Mouse (Mus musculus): ENCODE measurements around the gene Dsn1. TPM values are rescaled to one million over a fixed set of nuclear protein-coding genes. Genes with fewer than 3 reads are reported as not detected.

The Dsn1 gene
- polyA plus RNA-seq, 2 experiments: 30.2 to 32.9 TPM

DNA sequence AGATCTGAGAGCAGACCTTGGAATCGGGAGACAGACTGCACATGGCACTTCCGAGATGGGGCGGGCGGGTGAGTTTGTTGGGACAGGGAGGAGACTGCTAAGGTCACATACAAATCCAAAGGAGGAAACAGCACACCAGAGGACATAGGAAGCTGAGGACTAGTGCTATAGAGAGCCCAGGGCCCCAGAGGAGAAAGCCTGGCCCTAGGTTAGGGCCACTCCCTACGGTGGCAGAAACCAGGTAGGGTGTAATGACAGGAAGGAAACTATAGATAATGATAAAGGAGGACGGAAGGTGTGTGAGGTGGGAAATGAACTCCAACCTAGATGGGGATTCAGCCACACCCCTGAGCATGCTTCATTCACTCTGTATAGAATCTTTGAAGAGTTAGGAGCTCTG is 5.4 kb upstream of the Dsn1 start:
- WGBS: 84% methylated on average over 6 of the region's 6 CpGs
- DNase-seq (ENCODE audit: low spot score) (no peak), ATAC-seq (ENCODE audit: low FRiP score, low read depth) (no peak)
- Histone ChIP-seq H3K9me3 (ENCODE audit: control insufficient read depth, low read length) (no peaks in the 10 kb centered on the region), H3K4me3 (replicated peaks; ENCODE audit: low read length) (no peak overlapping the region), H3K4me1 (ENCODE audit: control insufficient read depth, insufficient read depth, low read length) (peaks cover 16% of the 10 kb centered on the region; the same call in 1 of the 2 replicates), H3K27ac (replicated peaks; ENCODE audit: low read depth, low read length) (no peak overlapping the region), H3K36me3 (ENCODE audit: control insufficient read depth, insufficient read depth, low read length) (peaks cover 41% of the 10 kb centered on the region), H3K9ac (ENCODE audit: low read depth, low read length, severe bottlenecking) (no peak overlapping the region), H3K27me3 (ENCODE audit: control insufficient read depth, insufficient read depth, low read length) (no peaks in the 10 kb centered on the region), H3K4me2 (replicated peaks; ENCODE audit: low read depth, low read length, severe bottlenecking) (no peak overlapping the region)
- no peak for TF ChIP-seq POLR2A (IDR thresholded peaks at IDR 0.05; ENCODE audit: borderline replicate concordance, extremely low read depth, insufficient read depth, insufficient read length)

DNA sequence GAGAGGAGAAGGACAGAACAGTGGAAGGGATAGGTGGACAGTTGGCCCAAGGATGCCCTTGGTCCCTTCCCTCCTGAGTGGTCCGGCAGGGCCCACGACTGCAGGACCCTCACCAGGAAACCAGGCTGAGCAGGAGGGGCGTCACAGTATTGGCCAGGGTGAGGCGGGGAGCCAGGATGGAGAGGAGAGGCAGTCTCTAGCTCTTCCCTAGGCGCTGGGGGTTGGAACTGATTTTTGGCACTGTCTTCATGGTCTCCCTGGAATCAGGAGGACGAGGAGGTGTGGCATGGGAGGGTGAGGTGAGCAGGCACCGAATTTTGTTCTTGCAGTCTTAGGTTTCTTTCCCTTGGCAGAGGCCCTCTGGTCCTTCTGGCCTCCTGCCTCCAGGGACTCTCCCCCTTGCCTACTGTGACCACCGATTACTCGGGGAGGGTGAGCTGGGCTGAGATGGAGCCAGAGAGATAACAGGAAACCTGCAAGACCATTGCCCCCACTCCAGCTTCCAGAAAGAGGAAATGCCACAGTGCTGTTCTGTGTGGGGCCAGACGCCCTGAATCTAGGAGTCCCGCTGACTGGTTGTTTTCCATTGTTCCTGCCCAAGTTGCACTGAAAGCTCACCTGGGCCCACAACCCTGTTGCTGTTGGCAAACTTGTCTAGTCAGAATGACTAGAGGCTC is 3.8 kb upstream of the Dsn1 start:
- H3K9me3 ChIP-seq (ENCODE audit: control insufficient read depth, low read length): no peaks in the 10 kb centered on the region
- H3K9ac ChIP-seq (ENCODE audit: low read depth, low read length, severe bottlenecking): peak overlapping the region; percentile 28; the same call in 1 of the 2 replicates
- DNase-seq (ENCODE audit: low spot score) (no peak), ATAC-seq (ENCODE audit: low FRiP score, low read depth) (no peak)
- TF ChIP-seq POLR2A (IDR thresholded peaks at IDR 0.05; ENCODE audit: borderline replicate concordance, extremely low read depth, insufficient read depth, insufficient read length): no peak
- H3K4me1 ChIP-seq (ENCODE audit: control insufficient read depth, insufficient read depth, low read length): peaks cover 22% of the 10 kb centered on the region
- H3K4me2 ChIP-seq (replicated peaks; ENCODE audit: low read depth, low read length, severe bottlenecking): no peak overlapping the region
- 43% methylated on average over 11 of the region's 11 CpGs for WGBS
- H3K36me3 ChIP-seq (ENCODE audit: control insufficient read depth, insufficient read depth, low read length): peaks cover 26% of the 10 kb centered on the region
- no peaks in the 10 kb centered on the region for H3K27me3 ChIP-seq (ENCODE audit: control insufficient read depth, insufficient read depth, low read length)
- no peak overlapping the region for H3K27ac ChIP-seq (replicated peaks; ENCODE audit: low read depth, low read length)
- H3K4me3 ChIP-seq (replicated peaks; ENCODE audit: low read length): no peak overlapping the region

DNA sequence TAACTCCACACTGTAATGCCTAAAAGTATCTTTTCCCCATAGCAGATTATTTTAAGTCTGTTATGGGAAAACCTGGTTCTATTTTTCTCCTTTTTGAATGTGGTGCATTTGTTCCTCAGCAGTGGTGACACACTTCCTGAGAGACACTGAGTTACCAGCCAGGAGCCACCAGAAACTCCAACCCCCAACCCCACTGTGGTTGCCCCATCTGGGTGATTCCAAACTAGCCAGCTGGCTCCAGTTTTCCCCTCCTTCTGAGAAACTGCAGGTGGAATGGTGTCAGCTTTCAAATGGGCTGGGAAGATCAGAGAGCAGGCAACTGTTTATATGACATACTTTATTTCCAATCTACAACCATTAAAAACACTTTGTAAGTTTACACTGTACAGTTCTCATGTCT is 3.2 kb upstream of the Dsn1 start:
- Histone ChIP-seq H3K4me2 (replicated peaks; ENCODE audit: low read depth, low read length, severe bottlenecking) (no peak overlapping the region), H3K27me3 (ENCODE audit: control insufficient read depth, insufficient read depth, low read length) (no peaks in the 10 kb centered on the region), H3K9me3 (ENCODE audit: control insufficient read depth, low read length) (no peaks in the 10 kb centered on the region), H3K9ac (ENCODE audit: low read depth, low read length, severe bottlenecking) (no peak overlapping the region), H3K36me3 (ENCODE audit: control insufficient read depth, insufficient read depth, low read length) (peaks cover 23% of the 10 kb centered on the region), H3K4me1 (ENCODE audit: control insufficient read depth, insufficient read depth, low read length) (peaks cover 23% of the 10 kb centered on the region), H3K27ac (replicated peaks; ENCODE audit: low read depth, low read length) (no peak overlapping the region), H3K4me3 (replicated peaks; ENCODE audit: low read length) (no peak overlapping the region)
- no peak for DNase-seq (ENCODE audit: low spot score)
- ATAC-seq (ENCODE audit: low FRiP score, low read depth): no peak
- no peak for TF ChIP-seq POLR2A (IDR thresholded peaks at IDR 0.05; ENCODE audit: borderline replicate concordance, extremely low read depth, insufficient read depth, insufficient read length)

DNA sequence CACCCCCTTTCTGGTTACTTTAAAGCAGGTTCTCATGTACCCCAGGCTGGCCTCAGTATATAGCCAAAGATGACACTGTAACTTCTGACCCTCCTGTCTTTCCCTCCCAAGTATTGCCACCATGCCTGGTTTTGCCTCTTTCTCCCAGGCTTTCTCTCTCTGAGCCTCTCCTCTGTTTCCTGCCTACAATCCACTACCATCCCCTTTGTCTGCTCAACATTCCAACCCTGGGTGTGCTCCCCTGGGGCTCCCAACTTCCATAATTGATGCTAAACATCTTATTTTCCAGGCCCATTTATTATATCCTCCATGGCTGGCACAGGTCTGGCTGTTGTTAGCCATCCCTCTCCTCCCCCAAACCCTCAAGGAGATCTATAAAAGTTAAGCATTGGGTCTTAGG is 1.6 kb upstream of the Dsn1 start:
- no peak overlapping the region for H3K27ac ChIP-seq (replicated peaks; ENCODE audit: low read depth, low read length)
- H3K9ac ChIP-seq (ENCODE audit: low read depth, low read length, severe bottlenecking): no peak overlapping the region
- DNase-seq (ENCODE audit: low spot score) (no peak), ATAC-seq (ENCODE audit: low FRiP score, low read depth) (no peak)
- H3K27me3 ChIP-seq (ENCODE audit: control insufficient read depth, insufficient read depth, low read length): no peaks in the 10 kb centered on the region
- H3K4me3 ChIP-seq (replicated peaks; ENCODE audit: low read length): no peak overlapping the region
- H3K36me3 ChIP-seq (ENCODE audit: control insufficient read depth, insufficient read depth, low read length): peaks cover 20% of the 10 kb centered on the region
- no peak for TF ChIP-seq POLR2A (IDR thresholded peaks at IDR 0.05; ENCODE audit: borderline replicate concordance, extremely low read depth, insufficient read depth, insufficient read length)
- H3K9me3 ChIP-seq (ENCODE audit: control insufficient read depth, low read length): no peaks in the 10 kb centered on the region
- H3K4me2 ChIP-seq (replicated peaks; ENCODE audit: low read depth, low read length, severe bottlenecking): no peak overlapping the region
- H3K4me1 ChIP-seq (ENCODE audit: control insufficient read depth, insufficient read depth, low read length): peaks cover 23% of the 10 kb centered on the region

DNA sequence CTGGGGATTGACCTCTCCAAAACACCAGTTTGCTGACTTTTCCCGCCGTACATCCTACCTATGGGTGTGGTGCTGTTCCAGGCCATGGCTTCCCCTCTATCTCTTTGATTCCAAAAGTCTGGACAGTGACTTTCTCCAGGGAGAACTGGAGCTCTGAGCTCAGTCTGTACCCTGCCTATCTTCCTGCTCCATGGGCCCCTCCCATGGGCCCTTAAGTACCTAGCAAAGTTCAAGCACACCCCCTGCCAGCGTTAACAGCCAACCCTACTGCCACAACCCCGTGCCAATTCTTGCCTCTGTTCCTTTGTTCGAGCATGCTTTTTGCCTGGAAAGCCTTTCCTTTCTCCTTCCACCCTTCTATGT is 261 bp upstream of the Dsn1 start:
- H3K4me3 ChIP-seq (replicated peaks; ENCODE audit: low read length): peak overlapping the region; percentile 76
- H3K9ac ChIP-seq (ENCODE audit: low read depth, low read length, severe bottlenecking): peak overlapping the region; percentile 73
- DNase-seq (ENCODE audit: low spot score) (no peak), ATAC-seq (ENCODE audit: low FRiP score, low read depth) (no peak)
- no peak for TF ChIP-seq POLR2A (IDR thresholded peaks at IDR 0.05; ENCODE audit: borderline replicate concordance, extremely low read depth, insufficient read depth, insufficient read length)
- H3K4me2 ChIP-seq (replicated peaks; ENCODE audit: low read depth, low read length, severe bottlenecking): peak overlapping the region; percentile 77
- H3K27ac ChIP-seq (replicated peaks; ENCODE audit: low read depth, low read length): peak overlapping the region; percentile 75
- 30% methylated on average over 5 of the region's 5 CpGs for WGBS
- H3K4me1 ChIP-seq (ENCODE audit: control insufficient read depth, insufficient read depth, low read length): peaks cover 23% of the 10 kb centered on the region
- H3K36me3 ChIP-seq (ENCODE audit: control insufficient read depth, insufficient read depth, low read length): peaks cover 14% of the 10 kb centered on the region
- H3K27me3 ChIP-seq (ENCODE audit: control insufficient read depth, insufficient read depth, low read length): no peaks in the 10 kb centered on the region
- H3K9me3 ChIP-seq (ENCODE audit: control insufficient read depth, low read length): no peaks in the 10 kb centered on the region

Measured in limb, embryonic 14.5 days (tissue).